Mouse (Mus musculus) hindbrain, embryonic 15.5 days (tissue): ENCODE measurements around the gene Hmgcs2. TPM values are rescaled to one million over a fixed set of nuclear protein-coding genes. Genes with fewer than 3 reads are reported as not detected.

Experiments
- ATAC-seq: fragments of 200-750 bp; cut with Nextera tagmentation; 2 replicates; pipeline ENCODE4 v1.8.0; 2017; ENCODE audit warnings: low read depth, moderate number of reproducible peaks, moderate TSS enrichment; ENCODE audit not compliant: low FRiP score
- H3K27ac ChIP-seq: fragments of 300-500 bp; sonication (generic); replicated peaks from 2 replicates; pipeline ENCODE4 v1.5.1; 2015; ENCODE audit warnings: mild to moderate bottlenecking, inconsistent platforms
- H3K27me3 ChIP-seq: fragments of 300-500 bp; sonication (generic); 2 replicates; pipeline ENCODE4 v1.6.1; 2015; ENCODE audit warnings: control low read depth, inconsistent platforms
- H3K36me3 ChIP-seq: fragments of 300-500 bp; sonication (generic); 2 replicates; pipeline ENCODE4 v1.6.1; 2015; ENCODE audit warnings: control low read depth, inconsistent platforms
- H3K4me1 ChIP-seq: fragments of 300-500 bp; sonication (generic); replicated peaks from 2 replicates; pipeline ENCODE4 v1.6.1; 2015; ENCODE audit warnings: control low read depth, inconsistent platforms
- H3K4me2 ChIP-seq: fragments of 300-500 bp; sonication (generic); 2 replicates; pipeline ENCODE4 v1.6.1; 2015; ENCODE audit warnings: moderate library complexity, mild to moderate bottlenecking, inconsistent platforms
- H3K4me3 ChIP-seq: fragments of 300-500 bp; sonication (generic); 2 replicates; pipeline ENCODE4 v1.5.1; 2015; ENCODE audit warnings: mild to moderate bottlenecking, inconsistent platforms
- H3K9ac ChIP-seq: fragments of 300-500 bp; sonication (generic); 2 replicates; pipeline ENCODE4 v1.6.1; 2015; ENCODE audit warnings: inconsistent platforms
- H3K9me3 ChIP-seq: fragments of 300-500 bp; sonication (generic); 2 replicates; pipeline ENCODE4 v1.6.1; 2016; ENCODE audit warnings: control low read depth, inconsistent platforms
- WGBS: fragments of 180-500 bp; shearing (Covaris S2); methylation state at CpG from one replicate; pipeline ENCODE4 v1.1.7; 2015; 5-methylcytosine and 5-hydroxymethylcytosine counted together
- polyA plus RNA-seq: library from polyadenylated mRNA; unstranded; fragments of >200 nt; fragmentation: Nextera tagmentation; extraction: Ambion mirVana; gene quantifications from 2 replicates; pipeline ENCODE4 v1.2.1, GENCODE M21; 2015

Hmgcs2 gene
- polyA plus RNA-seq, 1 experiment from 2014 or later, result 21.1 TPM

DNA sequence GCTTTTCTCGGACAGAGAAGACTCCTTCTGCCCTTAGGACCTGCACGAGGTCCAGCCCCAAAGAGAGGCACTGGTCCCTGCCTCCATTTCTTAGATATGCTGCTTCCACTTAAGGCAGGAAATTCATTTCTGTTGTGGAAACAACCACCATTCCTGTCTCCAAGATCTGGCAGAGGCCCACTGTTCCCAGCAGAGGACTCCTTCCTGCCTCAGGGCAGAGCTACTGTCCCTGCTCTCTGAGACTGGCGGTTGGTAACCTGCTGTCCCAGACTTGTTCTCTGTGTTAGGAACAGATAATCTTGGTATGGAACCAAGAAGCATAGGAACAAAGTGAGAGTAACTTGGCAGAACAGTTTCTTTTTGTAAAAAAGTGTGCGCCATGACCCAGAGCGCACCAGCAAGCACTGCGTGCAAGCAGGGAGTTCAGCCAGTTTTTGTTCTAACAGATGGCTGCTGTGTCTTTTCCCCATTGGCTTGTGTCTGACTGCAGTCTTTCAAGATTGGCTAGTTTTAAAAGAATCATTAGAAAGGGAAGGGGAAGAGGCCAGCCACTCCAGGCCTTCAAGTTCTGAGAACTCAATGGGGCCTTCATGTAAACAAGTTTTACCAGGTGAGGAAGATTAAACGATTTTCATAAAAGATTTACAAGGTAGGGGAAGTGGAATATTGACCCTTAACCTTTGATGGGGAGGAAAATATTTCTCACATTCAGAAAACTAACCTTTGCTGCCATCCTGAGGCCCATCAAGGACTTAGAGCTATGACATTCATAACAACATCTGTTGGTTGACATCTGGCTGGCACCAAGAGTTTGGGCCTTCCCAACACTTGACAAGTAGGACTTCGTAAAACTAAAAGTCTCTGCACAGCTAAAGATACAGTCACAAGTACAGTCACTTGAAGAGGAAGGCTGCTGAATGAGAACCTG, 25.3 kb upstream of the Hmgcs2 start:
- H3K4me2 ChIP-seq, result no peak overlapping the region
- H3K27ac ChIP-seq, result no peak overlapping the region
- no peaks in the 10 kb centered on the region for H3K9me3 ChIP-seq
- H3K4me1 ChIP-seq, result no peaks in the 10 kb centered on the region
- no peak overlapping the region for H3K4me3 ChIP-seq
- WGBS, result 87% methylated on average over 8 of the region's 8 CpGs
- no peaks in the 10 kb centered on the region for H3K36me3 ChIP-seq
- ATAC-seq, result no peak
- no peak overlapping the region for H3K9ac ChIP-seq
- no peaks in the 10 kb centered on the region for H3K27me3 ChIP-seq

DNA sequence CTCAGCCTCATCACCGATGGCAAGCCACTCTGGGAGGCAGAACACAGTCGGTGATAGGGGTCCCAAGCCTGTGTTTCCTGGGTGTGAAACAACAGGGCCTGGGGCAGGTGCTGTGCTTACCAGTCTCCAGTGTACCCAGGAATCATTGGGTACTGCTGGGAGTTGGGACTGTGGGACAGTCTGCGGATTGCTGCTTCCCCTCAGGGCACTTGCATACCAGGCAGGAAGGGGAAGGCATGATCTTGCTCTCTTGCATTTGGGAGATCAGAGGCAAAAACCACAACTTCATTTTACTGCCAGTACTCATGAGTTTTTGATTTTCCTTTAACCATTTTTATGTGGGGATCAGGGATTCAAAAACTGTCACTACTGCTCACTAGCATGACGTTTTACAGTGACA, 21.5 kb upstream of the Hmgcs2 start:
- Histone ChIP-seq H3K9me3 (no peaks in the 10 kb centered on the region), H3K9ac (no peak overlapping the region), H3K27ac (no peak overlapping the region), H3K36me3 (no peaks in the 10 kb centered on the region), H3K4me2 (no peak overlapping the region), H3K27me3 (no peaks in the 10 kb centered on the region), H3K4me3 (no peak overlapping the region), H3K4me1 (no peaks in the 10 kb centered on the region)
- 86% methylated on average over 4 of the region's 4 CpGs for WGBS
- no peak for ATAC-seq

DNA sequence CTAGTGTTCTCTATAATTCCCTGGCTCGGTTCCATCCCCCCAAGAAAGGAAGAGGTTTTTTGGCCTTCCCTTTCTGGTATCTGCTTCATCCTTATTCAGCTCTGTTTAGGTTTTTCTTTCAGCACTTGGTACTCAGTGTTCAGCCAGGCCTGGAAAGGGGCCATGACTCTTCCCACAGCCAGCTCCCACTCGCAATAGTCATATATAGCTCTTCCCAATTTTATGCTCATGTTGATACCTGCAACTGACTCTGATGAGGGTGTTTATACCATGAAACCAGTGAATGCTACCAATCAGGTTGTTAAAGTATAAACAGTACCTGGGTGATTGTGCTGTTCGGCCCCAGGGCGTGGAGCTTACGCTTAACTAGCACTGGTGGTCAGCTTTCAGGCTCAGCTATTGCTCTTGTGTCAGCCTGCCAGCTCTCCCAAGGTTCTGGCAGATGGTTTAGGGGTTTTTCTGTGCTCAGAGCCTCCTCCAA, 20.9 kb upstream of the Hmgcs2 start:
- WGBS, result 92% methylated on average over 5 of the region's 5 CpGs
- Histone ChIP-seq H3K27me3 (no peaks in the 10 kb centered on the region), H3K36me3 (no peaks in the 10 kb centered on the region), H3K9me3 (no peaks in the 10 kb centered on the region), H3K4me3 (no peak overlapping the region), H3K27ac (no peak overlapping the region), H3K4me2 (no peak overlapping the region), H3K9ac (no peak overlapping the region), H3K4me1 (no peaks in the 10 kb centered on the region)
- ATAC-seq, result no peak

GRCm38 (mm10) chr3:98260534-98260933, 19.7 kb upstream of the Hmgcs2 start:
- Histone ChIP-seq H3K27me3 (no peaks in the 10 kb centered on the region), H3K4me1 (no peaks in the 10 kb centered on the region), H3K27ac (no peak overlapping the region), H3K4me2 (no peak overlapping the region), H3K9ac (no peak overlapping the region), H3K36me3 (no peaks in the 10 kb centered on the region), H3K9me3 (no peaks in the 10 kb centered on the region), H3K4me3 (no peak overlapping the region)
- no peak for ATAC-seq
- WGBS, result 87% methylated on average over 3 of the region's 3 CpGs

DNA sequence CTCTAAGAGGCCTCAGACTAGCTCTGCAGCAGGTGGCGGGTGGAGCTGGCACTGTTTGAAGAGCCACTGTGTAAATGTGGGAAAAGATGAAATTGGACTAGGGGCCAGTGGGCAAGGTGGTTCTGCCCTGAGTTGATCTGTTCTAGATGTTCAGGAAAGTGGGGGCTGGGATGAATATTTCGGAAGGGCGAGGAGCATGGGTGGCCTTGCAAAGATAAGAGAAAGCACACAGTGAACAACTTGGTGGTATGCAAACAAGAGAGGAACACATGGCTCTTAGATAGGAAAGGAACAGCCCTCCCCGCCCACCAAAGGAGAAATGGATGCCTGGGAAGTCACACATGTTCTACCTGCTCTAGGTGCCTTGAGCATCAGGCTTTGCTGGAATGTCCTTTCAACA, 18.8 kb upstream of the Hmgcs2 start:
- ATAC-seq, result no peak

DNA sequence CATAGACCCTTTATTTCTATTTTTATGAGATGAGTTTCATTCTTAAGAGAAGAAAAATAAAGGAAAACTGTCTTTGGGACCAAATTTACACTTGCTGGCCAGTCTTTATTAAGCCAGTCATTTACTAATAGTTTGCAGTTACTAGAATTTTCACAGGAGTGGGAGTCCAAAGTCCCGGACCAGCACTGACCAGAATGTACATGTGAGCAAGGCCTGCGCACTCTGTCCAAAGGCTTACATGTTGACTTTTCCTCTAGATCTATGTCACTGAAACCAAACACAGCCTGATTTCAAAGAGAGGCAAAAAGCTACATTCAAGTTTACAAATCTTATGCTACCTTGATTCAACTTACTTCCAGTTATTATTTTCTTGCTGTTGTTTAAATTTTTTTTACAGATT, 18.1 kb upstream of the Hmgcs2 start:
- Histone ChIP-seq H3K9me3 (no peaks in the 10 kb centered on the region), H3K9ac (no peak overlapping the region), H3K4me2 (no peak overlapping the region), H3K27me3 (no peaks in the 10 kb centered on the region), H3K4me1 (peaks cover 4% of the 10 kb centered on the region), H3K27ac (no peak overlapping the region), H3K4me3 (no peak overlapping the region), H3K36me3 (no peaks in the 10 kb centered on the region)
- no peak for ATAC-seq
- WGBS, result 91% methylated on average over 2 of the region's 2 CpGs

More for the DNA sequence above, 18.8 kb upstream of the Hmgcs2 start:
- Histone ChIP-seq H3K9me3 (no peaks in the 10 kb centered on the region), H3K9ac (no peak overlapping the region), H3K4me2 (no peak overlapping the region), H3K27me3 (no peaks in the 10 kb centered on the region), H3K4me3 (no peak overlapping the region), H3K27ac (no peak overlapping the region), H3K4me1 (no peaks in the 10 kb centered on the region), H3K36me3 (no peaks in the 10 kb centered on the region)
- 96% methylated on average over 4 of the region's 4 CpGs for WGBS

DNA sequence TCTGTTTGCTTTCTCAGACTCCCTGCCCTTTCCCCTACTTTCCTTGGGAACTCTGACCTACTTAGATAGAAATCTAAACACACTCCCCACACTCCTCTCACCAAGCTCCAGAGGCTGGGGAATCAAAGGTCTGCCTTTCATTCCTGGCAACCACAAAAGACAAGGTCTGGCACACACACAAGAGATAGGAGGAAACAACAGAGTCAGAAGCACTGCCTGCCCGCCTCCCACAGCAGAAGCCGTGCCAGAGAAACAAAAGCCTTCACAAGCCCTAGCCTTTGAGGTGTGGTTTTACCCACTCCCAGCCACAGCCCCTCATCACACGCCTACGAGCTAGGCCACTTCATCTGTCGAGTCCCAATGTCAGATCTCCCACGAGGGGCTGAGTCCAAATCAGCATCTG, 13.0 kb upstream of the Hmgcs2 start:
- Histone ChIP-seq H3K9me3 (no peaks in the 10 kb centered on the region), H3K27me3 (no peaks in the 10 kb centered on the region), H3K4me2 (no peak overlapping the region), H3K27ac (peak overlapping the region; percentile 30; the same call in 1 of the 2 replicates), H3K4me1 (peaks cover 8% of the 10 kb centered on the region), H3K9ac (no peak overlapping the region), H3K4me3 (no peak overlapping the region), H3K36me3 (no peaks in the 10 kb centered on the region)
- WGBS, result 11% methylated on average over 6 of the region's 6 CpGs
- ATAC-seq, result no peak

GRCm38 (mm10) chr3:98273623-98274398, 6.4 kb upstream of the Hmgcs2 start:
- no peaks in the 10 kb centered on the region for H3K27me3 ChIP-seq
- no peak for ATAC-seq
- H3K27ac ChIP-seq, result no peak overlapping the region
- H3K4me3 ChIP-seq, result no peak overlapping the region
- H3K4me1 ChIP-seq, result no peaks in the 10 kb centered on the region
- H3K9ac ChIP-seq, result no peak overlapping the region
- 57% methylated on average over 11 of the region's 11 CpGs for WGBS
- no peaks in the 10 kb centered on the region for H3K36me3 ChIP-seq
- no peak overlapping the region for H3K4me2 ChIP-seq
- no peaks in the 10 kb centered on the region for H3K9me3 ChIP-seq

GRCm38 (mm10) chr3:98279682-98280081, 553 bp upstream of the Hmgcs2 start:
- 81% methylated on average over 4 of the region's 4 CpGs for WGBS
- Histone ChIP-seq H3K4me1 (no peaks in the 10 kb centered on the region), H3K27ac (no peak overlapping the region)

GRCm38 (mm10) chr3:98280933-98281678, 871 bp downstream of the Hmgcs2 start:
- WGBS, result 47% methylated on average over 12 of the region's 12 CpGs

More at GRCm38 (mm10) chr3:98279682-98280081, 553 bp upstream of the Hmgcs2 start:
- Histone ChIP-seq H3K4me3 (no peak overlapping the region), H3K4me2 (no peak overlapping the region), H3K36me3 (no peaks in the 10 kb centered on the region), H3K27me3 (no peaks in the 10 kb centered on the region), H3K9me3 (no peaks in the 10 kb centered on the region), H3K9ac (no peak overlapping the region)
- ATAC-seq, result no peak

DNA sequence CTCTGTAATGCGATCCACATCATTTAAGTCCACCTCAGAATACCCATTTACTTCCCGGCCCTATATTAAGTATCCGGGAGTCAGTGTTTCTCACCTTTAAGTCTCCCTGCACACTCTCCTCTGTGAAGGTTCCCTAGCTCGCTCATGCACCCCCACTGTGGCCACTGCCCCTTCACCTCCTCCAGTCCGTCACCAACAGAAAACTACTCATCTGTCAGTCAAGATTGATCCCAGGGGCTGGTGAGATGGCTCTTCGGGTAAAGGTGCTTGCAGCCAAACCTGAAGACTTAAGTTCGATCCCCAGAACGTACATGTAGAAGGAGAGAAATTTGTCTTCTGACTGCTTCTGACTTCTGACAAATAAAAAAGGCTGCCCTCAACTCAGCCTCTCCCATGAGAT, 2.2 kb downstream of the Hmgcs2 start:
- Histone ChIP-seq H3K4me2 (no peak overlapping the region), H3K4me1 (no peaks in the 10 kb centered on the region), H3K9me3 (no peaks in the 10 kb centered on the region), H3K4me3 (no peak overlapping the region), H3K27ac (no peak overlapping the region), H3K36me3 (no peaks in the 10 kb centered on the region), H3K9ac (no peak overlapping the region), H3K27me3 (no peaks in the 10 kb centered on the region)
- ATAC-seq, result no peak
- 95% methylated on average over 8 of the region's 8 CpGs for WGBS

More at GRCm38 (mm10) chr3:98280933-98281678, 871 bp downstream of the Hmgcs2 start:
- ATAC-seq, result peak; percentile 82
- Histone ChIP-seq H3K27me3 (no peaks in the 10 kb centered on the region), H3K4me1 (no peaks in the 10 kb centered on the region), H3K9ac (no peak overlapping the region), H3K27ac (no peak overlapping the region), H3K4me2 (peak overlapping the region; percentile 30), H3K4me3 (peak overlapping the region; percentile 16), H3K36me3 (no peaks in the 10 kb centered on the region), H3K9me3 (no peaks in the 10 kb centered on the region)
